Mouse (Mus musculus) megakaryocyte progenitor cell, adult 5-6 weeks (primary cell): Measurements from ENCODE around the gene Map3k14. TPM values are rescaled to one million over a fixed set of nuclear protein-coding genes. Genes with fewer than 3 reads are reported as not detected.

Source experiments
- ATAC-seq: replicated peaks from 2 replicates; pipeline ENCODE4 v1.8.0; 2016; ENCODE audit warnings: mild to moderate bottlenecking, moderate TSS enrichment, inconsistent platforms; ENCODE audit not compliant: poor library complexity
- total RNA-seq, 2 experiments: library from RNA; stranded (forward) in 1 of 2; stranded (reverse) in 1 of 2; fragments of 157-497, 149-512 nt in 1 of 2; fragments of 200-1000 nt in 1 of 2; gene quantifications; 2 replicates each; pipeline versions ENCODE4 v1.2.3 to v1.2.4; 2015 to 2017

The Map3k14 gene
- total RNA-seq, 2 experiments from 2014 or later: 4.5 to 4.8 TPM

- no peak for ATAC-seq
Observed at GRCm38 (mm10) chr11:103272888-103273287, 5.6 kb upstream of the Map3k14 start.

GRCm38 (mm10) chr11:103271979-103272378, 4.7 kb upstream of the Map3k14 start:
- ATAC-seq: peak; percentile 18; the same call in 1 of the 2 replicates

- ATAC-seq: no peak
Observed at GRCm38 (mm10) chr11:103269426-103269825, 2.2 kb upstream of the Map3k14 start.

- no peak for ATAC-seq
Observed at GRCm38 (mm10) chr11:103268905-103269304, 1.6 kb upstream of the Map3k14 start.

- no peak for ATAC-seq
Observed at GRCm38 (mm10) chr11:103268350-103268749, 1.1 kb upstream of the Map3k14 start.

GRCm38 (mm10) chr11:103266729-103267345, 435 bp downstream of the Map3k14 start:
- ATAC-seq: peak; percentile 2

- ATAC-seq: no peak
Observed at GRCm38 (mm10) chr11:103265856-103266255, 1.4 kb downstream of the Map3k14 start.

- peak; percentile 36 for ATAC-seq
Observed at GRCm38 (mm10) chr11:103265211-103265610, 2.1 kb downstream of the Map3k14 start.

GRCm38 (mm10) chr11:103264427-103265005, 2.8 kb downstream of the Map3k14 start:
- no peak for ATAC-seq

- no peak for ATAC-seq
Observed at GRCm38 (mm10) chr11:103263551-103263950, 3.7 kb downstream of the Map3k14 start.

GRCm38 (mm10) chr11:103262412-103263267, 4.6 kb downstream of the Map3k14 start:
- no peak for ATAC-seq

GRCm38 (mm10) chr11:103261671-103262411, 5.4 kb downstream of the Map3k14 start:
- ATAC-seq: no peak

- ATAC-seq: no peak
Observed at GRCm38 (mm10) chr11:103260515-103261192, 6.6 kb downstream of the Map3k14 start.

GRCm38 (mm10) chr11:103260034-103260433, 7.2 kb downstream of the Map3k14 start:
- ATAC-seq: no peak

GRCm38 (mm10) chr11:103257938-103258481, 9.3 kb downstream of the Map3k14 start:
- ATAC-seq: peak; percentile 57

GRCm38 (mm10) chr11:103253605-103254004, 13.7 kb downstream of the Map3k14 start:
- ATAC-seq: peak; percentile 54

GRCm38 (mm10) chr11:103252380-103252779, 14.9 kb downstream of the Map3k14 start:
- ATAC-seq: no peak

GRCm38 (mm10) chr11:103250324-103250723, 16.9 kb downstream of the Map3k14 start:
- ATAC-seq: no peak

- ATAC-seq: peak; percentile 71
Observed at GRCm38 (mm10) chr11:103249509-103249908, 17.8 kb downstream of the Map3k14 start.

GRCm38 (mm10) chr11:103248837-103249236, 18.4 kb downstream of the Map3k14 start:
- ATAC-seq: no peak
